Mouse (Mus musculus): Measurements from ENCODE around the gene Ergic1. TPM values are rescaled to one million over a fixed set of nuclear protein-coding genes. Genes with fewer than 3 reads are reported as not detected.

Gene Ergic1
- polyA plus RNA-seq, 1 experiment from 2014 or later, result 75.0 TPM

- Histone ChIP-seq H3K9me3 (replicated peaks) (no peaks in the 10 kb centered on the region), H3K4me3 (no peak overlapping the region), H3K4me1 (replicated peaks) (peaks cover 94% of the 10 kb centered on the region), H3K9ac (no peak overlapping the region), H3K4me2 (no peak overlapping the region), H3K36me3 (0 out of 2 replicates have a peak, but pooled peaks cover 4% of the 10 kb centered on the region), H3K27me3 (no peaks in the 10 kb centered on the region), H3K27ac (no peak overlapping the region)
- no peak for ATAC-seq (replicated peaks; ENCODE audit: insufficient number of reproducible peaks, insufficient read depth, low FRiP score, low read depth)
- WGBS, result 57% methylated on average over 7 of the region's 7 CpGs
Observed at GRCm38 (mm10) chr17:26578162-26578561, 16.9 kb downstream of the Ergic1 start.

- Histone ChIP-seq H3K27ac (no peak overlapping the region), H3K4me1 (replicated peaks) (peaks cover 96% of the 10 kb centered on the region)
- ATAC-seq (replicated peaks; ENCODE audit: insufficient number of reproducible peaks, insufficient read depth, low FRiP score, low read depth), result no peak
Observed at GRCm38 (mm10) chr17:26578771-26579170, 17.5 kb downstream of the Ergic1 start.

GRCm38 (mm10) chr17:26579396-26579795 lies 18.1 kb downstream of the Ergic1 start:
- no peak overlapping the region for H3K27ac ChIP-seq
- ATAC-seq (replicated peaks; ENCODE audit: insufficient number of reproducible peaks, insufficient read depth, low FRiP score, low read depth), result no peak

More at GRCm38 (mm10) chr17:26578771-26579170, 17.5 kb downstream of the Ergic1 start:
- H3K4me2 ChIP-seq, result no peak overlapping the region
- no peaks in the 10 kb centered on the region for H3K27me3 ChIP-seq
- no peak overlapping the region for H3K9ac ChIP-seq
- no peak overlapping the region for H3K4me3 ChIP-seq
- 92% methylated on average over 11 of the region's 11 CpGs for WGBS
- no peaks in the 10 kb centered on the region for H3K9me3 ChIP-seq (replicated peaks)
- 0 out of 2 replicates have a peak, but pooled peaks cover 4% of the 10 kb centered on the region for H3K36me3 ChIP-seq

GRCm38 (mm10) chr17:26580873-26581401 lies 19.6 kb downstream of the Ergic1 start:
- H3K9ac ChIP-seq, result no peak overlapping the region

More at GRCm38 (mm10) chr17:26579396-26579795, 18.1 kb downstream of the Ergic1 start:
- 57% methylated on average over 6 of the region's 6 CpGs for WGBS
- H3K9ac ChIP-seq, result no peak overlapping the region; the same call in 1 of the 2 replicates
- 0 out of 2 replicates have a peak, but pooled peaks cover 4% of the 10 kb centered on the region for H3K36me3 ChIP-seq
- peaks cover 96% of the 10 kb centered on the region for H3K4me1 ChIP-seq (replicated peaks)
- no peaks in the 10 kb centered on the region for H3K9me3 ChIP-seq (replicated peaks)
- H3K4me2 ChIP-seq, result no peak overlapping the region
- H3K27me3 ChIP-seq, result no peaks in the 10 kb centered on the region
- H3K4me3 ChIP-seq, result no peak overlapping the region

GRCm38 (mm10) chr17:26582297-26582696 lies 21.0 kb downstream of the Ergic1 start:
- 77% methylated on average over 5 of the region's 5 CpGs for WGBS
- Histone ChIP-seq H3K9me3 (replicated peaks) (no peaks in the 10 kb centered on the region), H3K27me3 (no peaks in the 10 kb centered on the region), H3K4me1 (replicated peaks) (peaks cover 80% of the 10 kb centered on the region), H3K27ac (peak overlapping the region; percentile 89), H3K36me3 (peaks cover 6% of the 10 kb centered on the region; the same call in 1 of the 2 replicates), H3K4me3 (no peak overlapping the region), H3K9ac (no peak overlapping the region), H3K4me2 (no peak overlapping the region)
- no peak for ATAC-seq (replicated peaks; ENCODE audit: insufficient number of reproducible peaks, insufficient read depth, low FRiP score, low read depth)

More at GRCm38 (mm10) chr17:26580873-26581401, 19.6 kb downstream of the Ergic1 start:
- 90% methylated on average over 3 of the region's 3 CpGs for WGBS
- no peak for ATAC-seq (replicated peaks; ENCODE audit: insufficient number of reproducible peaks, insufficient read depth, low FRiP score, low read depth)
- Histone ChIP-seq H3K36me3 (0 out of 2 replicates have a peak, but pooled peaks cover 4% of the 10 kb centered on the region), H3K4me2 (no peak overlapping the region), H3K27ac (no peak overlapping the region), H3K4me1 (replicated peaks) (peaks cover 93% of the 10 kb centered on the region), H3K9me3 (replicated peaks) (no peaks in the 10 kb centered on the region), H3K27me3 (no peaks in the 10 kb centered on the region), H3K4me3 (no peak overlapping the region)

GRCm38 (mm10) chr17:26583056-26583455 lies 21.8 kb downstream of the Ergic1 start:
- H3K9me3 ChIP-seq (replicated peaks), result no peaks in the 10 kb centered on the region
- H3K4me1 ChIP-seq (replicated peaks), result peaks cover 77% of the 10 kb centered on the region
- no peak overlapping the region for H3K9ac ChIP-seq
- no peak for ATAC-seq (replicated peaks; ENCODE audit: insufficient number of reproducible peaks, insufficient read depth, low FRiP score, low read depth)
- no peaks in the 10 kb centered on the region for H3K27me3 ChIP-seq
- H3K4me2 ChIP-seq, result no peak overlapping the region
- 93% methylated on average over 9 of the region's 9 CpGs for WGBS
- H3K27ac ChIP-seq, result peak overlapping the region; percentile 89
- H3K36me3 ChIP-seq, result peaks cover 11% of the 10 kb centered on the region; the same call in 1 of the 2 replicates
- no peak overlapping the region for H3K4me3 ChIP-seq

- Histone ChIP-seq H3K27me3 (no peaks in the 10 kb centered on the region), H3K4me1 (replicated peaks) (peaks cover 73% of the 10 kb centered on the region), H3K4me2 (no peak overlapping the region), H3K36me3 (peaks cover 11% of the 10 kb centered on the region; the same call in 1 of the 2 replicates), H3K4me3 (no peak overlapping the region), H3K27ac (peak overlapping the region; percentile 89), H3K9me3 (replicated peaks) (no peaks in the 10 kb centered on the region), H3K9ac (no peak overlapping the region)
- 60% methylated on average over 6 of the region's 6 CpGs for WGBS
- no peak for ATAC-seq (replicated peaks; ENCODE audit: insufficient number of reproducible peaks, insufficient read depth, low FRiP score, low read depth)
Observed at GRCm38 (mm10) chr17:26583606-26584005, 22.3 kb downstream of the Ergic1 start.

- Histone ChIP-seq H3K9ac (0 out of 2 replicates have a peak overlapping the region, but pooled peaks have one; percentile 10), H3K36me3 (peaks cover 11% of the 10 kb centered on the region; the same call in 1 of the 2 replicates)
Observed at GRCm38 (mm10) chr17:26584063-26584462, 22.8 kb downstream of the Ergic1 start.

GRCm38 (mm10) chr17:26584558-26585136 lies 23.4 kb downstream of the Ergic1 start:
- Histone ChIP-seq H3K4me3 (peak overlapping the region; percentile 6; the same call in 1 of the 2 replicates), H3K4me1 (replicated peaks) (peaks cover 62% of the 10 kb centered on the region), H3K27me3 (no peaks in the 10 kb centered on the region), H3K9ac (peak overlapping the region; percentile 10; the same call in 1 of the 2 replicates), H3K27ac (peak overlapping the region; percentile 89), H3K36me3 (peaks cover 11% of the 10 kb centered on the region; the same call in 1 of the 2 replicates), H3K4me2 (peak overlapping the region; percentile 54), H3K9me3 (replicated peaks) (no peaks in the 10 kb centered on the region)
- 12% methylated on average over 15 of the region's 15 CpGs for WGBS
- ATAC-seq (replicated peaks; ENCODE audit: insufficient number of reproducible peaks, insufficient read depth, low FRiP score, low read depth), result peak; percentile 92

More at GRCm38 (mm10) chr17:26584063-26584462, 22.8 kb downstream of the Ergic1 start:
- H3K27me3 ChIP-seq, result no peaks in the 10 kb centered on the region
- peak overlapping the region; percentile 89 for H3K27ac ChIP-seq
- H3K4me2 ChIP-seq, result peak overlapping the region; percentile 54
- 10% methylated on average over 4 of the region's 4 CpGs for WGBS
- ATAC-seq (replicated peaks; ENCODE audit: insufficient number of reproducible peaks, insufficient read depth, low FRiP score, low read depth), result no peak
- no peak overlapping the region for H3K4me3 ChIP-seq
- H3K4me1 ChIP-seq (replicated peaks), result peaks cover 68% of the 10 kb centered on the region
- H3K9me3 ChIP-seq (replicated peaks), result no peaks in the 10 kb centered on the region

GRCm38 (mm10) chr17:26587961-26588487 lies 26.7 kb downstream of the Ergic1 start:
- peaks cover 7% of the 10 kb centered on the region; the same call in 1 of the 2 replicates for H3K36me3 ChIP-seq
- H3K4me3 ChIP-seq, result no peak overlapping the region
- no peak for ATAC-seq (replicated peaks; ENCODE audit: insufficient number of reproducible peaks, insufficient read depth, low FRiP score, low read depth)
- WGBS, result 73% methylated on average over 12 of the region's 12 CpGs
- H3K4me1 ChIP-seq (replicated peaks), result peaks cover 50% of the 10 kb centered on the region
- H3K9ac ChIP-seq, result no peak overlapping the region
- H3K27ac ChIP-seq, result 0 out of 2 replicates have a peak overlapping the region, but pooled peaks have one; percentile 15
- no peaks in the 10 kb centered on the region for H3K9me3 ChIP-seq (replicated peaks)
- H3K4me2 ChIP-seq, result no peak overlapping the region
- no peaks in the 10 kb centered on the region for H3K27me3 ChIP-seq

GRCm38 (mm10) chr17:26592510-26592909 lies 31.2 kb downstream of the Ergic1 start:
- Histone ChIP-seq H3K9me3 (replicated peaks) (no peaks in the 10 kb centered on the region), H3K4me2 (no peak overlapping the region), H3K36me3 (0 out of 2 replicates have a peak, but pooled peaks cover 5% of the 10 kb centered on the region), H3K9ac (no peak overlapping the region), H3K4me1 (replicated peaks) (peaks cover 64% of the 10 kb centered on the region), H3K27me3 (no peaks in the 10 kb centered on the region), H3K27ac (peak overlapping the region; percentile 48), H3K4me3 (no peak overlapping the region)
- 80% methylated on average over 4 of the region's 4 CpGs for WGBS
- no peak for ATAC-seq (replicated peaks; ENCODE audit: insufficient number of reproducible peaks, insufficient read depth, low FRiP score, low read depth)
